Mouse (Mus musculus) E14TG2a.4 (cell line): ENCODE data around the gene Ifi47.
"Not testable (repeated sequence)": the region's sequence is repeated elsewhere in the genome, so short reads cannot be mapped to it uniquely, and the experiment has no call there.

Experiments used
- H3K27me3 ChIP-seq: 2 replicates; pipeline ENCODE4 v1.6.1; 2014; ENCODE audit warnings: low read length, control low read depth; ENCODE audit not compliant: insufficient read depth
- H3K36me3 ChIP-seq: 2 replicates; pipeline ENCODE4 v1.6.1; 2014; ENCODE audit warnings: low read length, control low read depth; ENCODE audit not compliant: insufficient read depth
- H3K4me1 ChIP-seq: replicated peaks from 2 replicates; pipeline ENCODE4 v1.6.1; 2014; ENCODE audit warnings: low read depth, low read length, control low read depth
- H3K4me3 ChIP-seq: replicated peaks from 2 replicates; pipeline ENCODE4 v1.5.1; 2014; ENCODE audit warnings: mild to moderate bottlenecking, low read length
- H3K9me3 ChIP-seq: 2 replicates; pipeline ENCODE4 v1.6.1; 2014; ENCODE audit warnings: low read length, control low read depth
- CTCF ChIP-seq: conservative IDR thresholded peaks from 2 replicates; pipeline ENCODE4 v1.5.1; 2014; ENCODE audit warnings: low read length
- NANOG ChIP-seq: IDR thresholded peaks from 2 replicates; pipeline ENCODE4 v1.6.1; 2014; ENCODE audit warnings: borderline replicate concordance, low read length, mixed read lengths
- POU5F1 ChIP-seq: IDR thresholded peaks from 2 replicates; pipeline ENCODE4 v1.6.1; 2014; ENCODE audit warnings: low read length, borderline replicate concordance

Ifi47 gene

GRCm38 (mm10) chr11:49076001-49076757, at the start of gene Ifi47:
TSS of gene Ifi47 (plus strand) at chr11:49076587.
- H3K4me3 ChIP-seq, H3K27me3 ChIP-seq, H3K4me1 ChIP-seq, H3K36me3 ChIP-seq, H3K9me3 ChIP-seq: not testable (repeated sequence)

DNA sequence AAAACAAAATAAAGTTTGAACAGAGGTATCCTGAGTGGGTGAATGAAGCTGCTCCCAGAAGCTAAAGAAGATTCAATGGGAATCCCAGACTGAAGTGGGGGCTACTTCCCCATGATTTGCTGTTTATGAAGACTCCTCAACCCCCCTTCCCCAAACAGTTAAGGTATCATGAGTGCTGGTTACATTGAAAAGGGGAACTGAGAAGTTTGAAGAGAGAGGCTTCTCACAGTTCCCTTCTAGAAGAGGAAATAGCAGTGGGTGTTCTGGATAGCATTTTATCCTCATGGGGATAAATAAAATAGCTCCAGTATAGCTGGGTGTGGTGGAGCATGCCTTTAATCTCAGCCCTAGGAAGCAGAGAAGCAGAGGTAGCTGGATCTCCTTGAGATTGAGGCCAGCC, 26.3 kb upstream of the Ifi47 start:
- not testable (repeated sequence) for H3K27me3 ChIP-seq, H3K4me3 ChIP-seq, H3K9me3 ChIP-seq, H3K36me3 ChIP-seq, H3K4me1 ChIP-seq

DNA sequence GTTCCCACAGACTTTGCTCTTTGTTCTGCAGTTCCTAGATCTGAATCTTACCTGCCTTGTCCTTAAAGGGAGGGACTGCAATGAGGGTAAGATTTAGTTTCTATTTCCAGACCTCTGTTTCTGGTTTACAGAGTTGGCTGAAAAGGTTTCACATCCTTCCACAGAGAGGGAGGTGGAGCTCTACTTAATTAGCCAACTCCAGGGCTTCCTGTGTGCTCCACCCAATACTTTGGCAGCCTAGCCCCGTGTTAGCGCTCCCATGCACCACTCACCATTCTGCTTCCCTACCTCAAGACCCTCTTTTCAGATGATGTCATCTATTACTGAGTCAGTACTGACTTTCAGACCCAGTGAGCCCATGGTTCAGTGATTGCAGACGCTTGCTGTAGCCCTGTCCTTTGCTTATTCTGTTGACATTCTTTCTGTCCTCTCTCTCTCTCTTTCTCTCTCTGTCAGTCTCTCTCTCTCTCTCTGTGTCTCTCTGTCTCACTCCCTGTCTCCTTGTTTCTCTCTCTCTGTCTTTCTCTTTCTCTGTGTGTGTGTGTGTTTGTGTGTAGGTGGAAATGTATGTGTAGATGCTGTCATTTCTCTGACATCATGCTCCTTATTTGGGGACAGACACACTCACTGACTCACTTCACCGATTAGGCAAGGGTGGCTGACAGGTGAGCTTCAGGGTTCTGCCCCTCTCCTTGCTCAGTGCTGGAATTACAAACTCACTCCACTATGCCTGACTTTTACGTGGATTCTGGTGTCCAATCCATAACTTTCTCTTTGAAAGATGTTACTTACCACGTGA, 25.1 kb upstream of the Ifi47 start, which contains the start of gene 9930111J21Rik2:
Gene 9930111J21Rik2 (minus strand): TSS at position 150 of the 799 bp plus-strand sequence.
- H3K36me3 ChIP-seq, H3K4me1 ChIP-seq: not testable (repeated sequence)

DNA sequence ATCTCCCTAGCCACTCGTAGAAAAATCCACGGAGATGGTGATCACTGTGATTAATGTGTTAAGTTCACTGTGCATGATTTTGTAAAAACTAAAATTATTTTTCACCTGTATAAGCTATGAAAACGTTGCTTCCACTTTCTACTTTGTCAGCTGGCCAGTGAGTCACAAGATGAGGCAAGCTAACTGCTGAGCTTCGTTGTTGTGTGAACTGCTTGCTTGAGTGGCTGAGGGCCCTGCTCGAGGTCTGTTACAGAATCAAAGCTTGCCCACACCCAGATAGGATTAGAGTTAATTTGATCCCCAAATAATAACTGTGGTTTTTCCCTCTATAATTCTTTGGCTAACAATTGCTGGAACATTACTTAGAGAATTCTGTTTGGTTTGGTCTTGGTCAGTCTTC, 24.5 kb upstream of the Ifi47 start:
- H3K27me3 ChIP-seq, H3K4me3 ChIP-seq, H3K4me1 ChIP-seq, H3K36me3 ChIP-seq, H3K9me3 ChIP-seq: not testable (repeated sequence)

More for the DNA sequence above, 25.1 kb upstream of the Ifi47 start, which contains the start of gene 9930111J21Rik2:
- H3K4me3 ChIP-seq, H3K27me3 ChIP-seq, H3K9me3 ChIP-seq: not testable (repeated sequence)

DNA sequence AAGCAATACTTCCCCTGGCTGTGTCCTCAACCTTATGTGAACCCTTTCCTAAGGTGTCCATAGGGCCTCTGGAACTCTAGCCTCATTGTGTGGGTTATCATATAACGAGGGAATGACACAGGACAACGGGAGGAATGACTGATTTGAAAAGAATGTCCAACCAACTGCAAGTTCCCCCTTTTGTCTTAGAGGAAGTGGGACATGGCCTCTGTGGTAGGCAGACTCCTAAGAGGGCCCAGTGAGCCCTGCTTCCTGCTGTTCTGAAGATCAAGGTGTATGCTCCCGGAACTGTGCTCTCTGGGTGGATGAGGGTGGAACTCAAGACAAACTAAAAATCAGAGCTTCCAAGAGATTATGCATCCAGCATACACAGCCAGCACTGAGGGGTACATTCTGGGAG, 16.3 kb upstream of the Ifi47 start:
- not testable (repeated sequence) for H3K36me3 ChIP-seq, H3K9me3 ChIP-seq, H3K27me3 ChIP-seq, H3K4me3 ChIP-seq, H3K4me1 ChIP-seq

- H3K4me3 ChIP-seq, H3K4me1 ChIP-seq, H3K9me3 ChIP-seq, H3K36me3 ChIP-seq, H3K27me3 ChIP-seq: not testable (repeated sequence)
Observed at GRCm38 (mm10) chr11:49061865-49062264, 14.5 kb upstream of the Ifi47 start.

DNA sequence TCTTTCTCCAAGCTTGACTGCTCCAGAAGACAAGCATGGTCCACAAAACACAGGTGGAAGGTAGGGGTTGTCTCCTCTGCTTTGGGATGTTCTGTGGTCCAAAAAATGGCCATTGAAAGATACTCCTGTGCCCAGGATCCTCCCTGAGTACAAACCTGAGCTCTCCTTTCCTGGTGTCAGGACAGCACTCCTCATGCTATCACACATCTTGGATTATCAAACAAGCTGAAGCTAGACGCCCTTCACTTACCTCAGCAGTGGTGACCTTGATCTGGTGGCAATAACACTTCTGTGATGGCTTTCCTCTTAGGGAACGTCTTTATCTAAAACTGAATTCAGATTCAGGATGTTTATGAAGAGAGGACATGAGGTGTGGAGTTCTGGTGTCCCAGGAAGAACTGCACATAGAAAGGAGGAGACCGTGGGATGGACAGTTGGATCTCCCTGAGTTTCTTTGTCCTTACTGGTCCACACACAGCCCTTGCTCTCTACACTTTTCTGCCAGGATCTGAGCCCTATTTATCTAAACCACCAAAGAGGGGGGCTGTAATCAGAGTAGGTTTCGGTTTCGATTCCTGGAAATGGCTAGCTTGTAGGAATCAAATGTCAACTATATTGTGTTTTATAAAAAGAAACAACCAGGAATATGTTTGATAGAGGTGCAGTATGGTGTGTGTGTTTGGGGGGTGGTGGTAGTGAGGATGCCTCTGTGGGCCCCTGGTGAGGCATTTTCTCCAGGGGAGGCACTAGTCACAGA, 12.5 kb upstream of the Ifi47 start, which contains the start of gene Tgtp2:
Gene Tgtp2 (minus strand): TSS at position 494 of the 757 bp plus-strand sequence.
- not testable (repeated sequence) for H3K27me3 ChIP-seq, H3K36me3 ChIP-seq, H3K4me3 ChIP-seq, H3K9me3 ChIP-seq, H3K4me1 ChIP-seq

DNA sequence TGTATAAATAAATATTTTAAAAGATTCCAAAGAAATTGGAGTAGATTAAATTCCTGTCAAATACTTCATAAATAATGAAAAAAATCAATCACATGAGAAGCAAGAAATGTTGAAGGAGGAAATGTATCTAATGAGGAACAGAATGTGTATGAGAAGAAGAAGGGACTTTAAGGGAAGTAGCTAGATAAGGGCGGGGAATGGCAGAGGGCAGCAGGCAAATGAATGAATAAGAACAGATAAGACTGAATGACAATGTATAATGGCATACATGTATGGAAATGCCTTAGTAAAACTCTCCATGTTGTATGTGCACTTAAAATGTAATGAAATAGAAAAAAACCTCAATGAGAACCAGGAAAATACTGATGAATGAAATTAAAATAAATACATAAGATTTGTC, 8.0 kb upstream of the Ifi47 start:
- Histone ChIP-seq H3K4me3 (no peak overlapping the region), H3K9me3 (no peaks in the 10 kb centered on the region), H3K27me3 (no peaks in the 10 kb centered on the region), H3K36me3 (no peaks in the 10 kb centered on the region), H3K4me1 (no peaks in the 10 kb centered on the region)
- TF ChIP-seq NANOG: no peak
- TF ChIP-seq CTCF: no peak
- TF ChIP-seq POU5F1: no peak

DNA sequence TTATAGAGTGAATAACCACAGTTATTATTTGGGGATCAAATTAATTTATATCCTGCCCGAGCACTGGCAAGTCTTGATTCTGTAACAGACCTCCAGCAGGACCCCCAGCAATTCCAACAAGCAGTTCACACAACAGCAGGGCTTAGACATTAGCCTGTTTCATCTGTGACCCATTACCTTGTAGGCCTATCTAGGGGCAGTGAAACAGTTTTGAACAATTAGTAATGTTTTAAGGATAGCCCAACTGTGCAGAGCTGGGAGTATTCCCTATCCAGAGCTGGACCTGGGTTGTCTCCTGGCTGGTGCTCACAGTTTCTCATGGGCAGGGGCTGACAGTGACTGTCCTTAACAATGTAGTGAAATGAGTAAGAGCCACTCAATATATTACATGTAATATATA, 625 bp downstream of the Ifi47 start:
- Histone ChIP-seq H3K4me1 (no peaks in the 10 kb centered on the region), H3K4me3 (no peak overlapping the region), H3K27me3 (no peaks in the 10 kb centered on the region), H3K36me3 (no peaks in the 10 kb centered on the region), H3K9me3 (no peaks in the 10 kb centered on the region)
- TF ChIP-seq NANOG (no peak), CTCF (no peak), POU5F1 (no peak)
